Mouse (Mus musculus): ENCODE results near the gene Tasp1. TPM values are rescaled to one million over a fixed set of nuclear protein-coding genes. Genes with fewer than 3 reads are reported as not detected.

Tasp1 gene
- polyA plus RNA-seq, 1 experiment from 2014 or later, result 16.0 TPM

- H3K27me3 ChIP-seq, result no peaks in the 10 kb centered on the region
- H3K9me3 ChIP-seq, result no peaks in the 10 kb centered on the region
- no peak overlapping the region for H3K4me2 ChIP-seq (replicated peaks)
- no peak overlapping the region for H3K27ac ChIP-seq
- H3K36me3 ChIP-seq, result no peaks in the 10 kb centered on the region
- H3K4me1 ChIP-seq (replicated peaks), result no peaks in the 10 kb centered on the region
- WGBS, result 86% methylated on average over 9 of the region's 9 CpGs
- ATAC-seq, result no peak
- no peak overlapping the region for H3K9ac ChIP-seq (replicated peaks)
- H3K4me3 ChIP-seq (replicated peaks), result no peak overlapping the region
These were observed 274.1 kb downstream of the Tasp1 start for GRCm38 (mm10) chr2:139792345-139793120.

GRCm38 (mm10) chr2:139788658-139789057 lies 277.9 kb downstream of the Tasp1 start:
- H3K36me3 ChIP-seq, result no peaks in the 10 kb centered on the region
- H3K4me2 ChIP-seq (replicated peaks), result no peak overlapping the region
- H3K4me1 ChIP-seq (replicated peaks), result no peaks in the 10 kb centered on the region
- 81% methylated on average over 4 of the region's 4 CpGs for WGBS
- no peak for ATAC-seq
- H3K9ac ChIP-seq (replicated peaks), result no peak overlapping the region
- H3K4me3 ChIP-seq (replicated peaks), result no peak overlapping the region
- H3K9me3 ChIP-seq, result no peaks in the 10 kb centered on the region
- no peak overlapping the region for H3K27ac ChIP-seq
- H3K27me3 ChIP-seq, result no peaks in the 10 kb centered on the region

GRCm38 (mm10) chr2:139784946-139785345 lies 281.7 kb downstream of the Tasp1 start:
- H3K36me3 ChIP-seq, result no peaks in the 10 kb centered on the region
- H3K9ac ChIP-seq (replicated peaks), result no peak overlapping the region
- WGBS, result 90% methylated on average over 2 of the region's 2 CpGs
- H3K4me3 ChIP-seq (replicated peaks), result no peak overlapping the region
- no peak overlapping the region for H3K4me2 ChIP-seq (replicated peaks)
- no peaks in the 10 kb centered on the region for H3K9me3 ChIP-seq
- no peak for ATAC-seq
- H3K27ac ChIP-seq, result no peak overlapping the region
- H3K4me1 ChIP-seq (replicated peaks), result no peaks in the 10 kb centered on the region
- no peaks in the 10 kb centered on the region for H3K27me3 ChIP-seq

GRCm38 (mm10) chr2:139784465-139784864 lies 282.1 kb downstream of the Tasp1 start:
- Histone ChIP-seq H3K9me3 (no peaks in the 10 kb centered on the region), H3K4me2 (replicated peaks) (no peak overlapping the region), H3K27ac (no peak overlapping the region), H3K36me3 (no peaks in the 10 kb centered on the region), H3K4me1 (replicated peaks) (no peaks in the 10 kb centered on the region), H3K27me3 (no peaks in the 10 kb centered on the region), H3K9ac (replicated peaks) (no peak overlapping the region), H3K4me3 (replicated peaks) (no peak overlapping the region)
- ATAC-seq, result no peak
- WGBS, result 80% methylated on average over 1 of the region's 1 CpGs

Other genes with a start within 250 kb of the Tasp1 start
- not detected in 2 replicates for gene Gm17374, start 85.2 kb upstream of the Tasp1 start, polyA plus RNA-seq (2015; fragmentation: Nextera tagmentation; extraction: Ambion mirVana)
- 21.5 and 23.4 TPM in 2 replicates for gene Esf1, start 103.8 kb upstream of the Tasp1 start, polyA plus RNA-seq (2015; fragmentation: Nextera tagmentation; extraction: Ambion mirVana)
- 39.5 and 41.5 TPM in 2 replicates for gene Ndufaf5, start 103.8 kb upstream of the Tasp1 start, polyA plus RNA-seq (2015; fragmentation: Nextera tagmentation; extraction: Ambion mirVana)

Data from midbrain, embryonic 13.5 days (tissue).